Mouse (Mus musculus): ENCODE data around the gene Fam71e1. TPM values are rescaled to one million over a fixed set of nuclear protein-coding genes. Genes with fewer than 3 reads are reported as not detected.
A peak's percentile ranks its signal among the peaks of the same experiment; 100 is the strongest.

Gene Fam71e1
- total RNA-seq, 2 experiments from 2014 or later, result 3.1 to 3.2 TPM

- DNase-seq, result no peak
Observed at GRCm38 (mm10) chr7:44530507-44530906, 34.1 kb downstream of the Fam71e1 start.

GRCm38 (mm10) chr7:44531207-44531606 lies 34.8 kb downstream of the Fam71e1 start:
- intact Hi-C loops (cut with DNase I), result no loop called here
- no peak for DNase-seq

More at GRCm38 (mm10) chr7:44530507-44530906, 34.1 kb downstream of the Fam71e1 start:
- intact Hi-C loops (cut with DNase I), result no loop called here

- no peak for DNase-seq
- intact Hi-C loops (cut with DNase I), result no loop called here
Observed at GRCm38 (mm10) chr7:44531946-44532732, 35.8 kb downstream of the Fam71e1 start, which contains the start of gene Spib. Gene Spib, minus strand, starts transcription at chr7:44532071.

- intact Hi-C loops (cut with DNase I), result no loop called here
Observed at GRCm38 (mm10) chr7:44532918-44533745, 36.8 kb downstream of the Fam71e1 start.

GRCm38 (mm10) chr7:44533746-44534045 lies 37.3 kb downstream of the Fam71e1 start:
- DNase-seq, result no peak
- intact Hi-C loops (cut with DNase I), result no loop called here

More at GRCm38 (mm10) chr7:44532918-44533745, 36.8 kb downstream of the Fam71e1 start:
- DNase-seq, result no peak

GRCm38 (mm10) chr7:44534242-44534641 lies 37.9 kb downstream of the Fam71e1 start:
- DNase-seq, result no peak
- intact Hi-C loops (cut with DNase I), result no loop called here

- intact Hi-C loops (cut with DNase I), result no loop called here
- no peak for DNase-seq
Observed at GRCm38 (mm10) chr7:44534656-44535441, 38.5 kb downstream of the Fam71e1 start.

GRCm38 (mm10) chr7:44535657-44536589 lies 39.5 kb downstream of the Fam71e1 start:
- DNase-seq, result no peak
- intact Hi-C loops (cut with DNase I), result no loop called here

GRCm38 (mm10) chr7:44536590-44536968 lies 40.2 kb downstream of the Fam71e1 start:
- DNase-seq, result no peak
- intact Hi-C loops (cut with DNase I), result no loop called here

- intact Hi-C loops (cut with DNase I), result no loop called here
- DNase-seq, result no peak
Observed at GRCm38 (mm10) chr7:44537009-44537408, 40.6 kb downstream of the Fam71e1 start.

- intact Hi-C loops (cut with DNase I), result no loop called here
- no peak for DNase-seq
Observed at GRCm38 (mm10) chr7:44537496-44537895, 41.1 kb downstream of the Fam71e1 start.

- intact Hi-C loops (cut with DNase I), result no loop called here
Observed at GRCm38 (mm10) chr7:44538756-44539624, 42.6 kb downstream of the Fam71e1 start.

GRCm38 (mm10) chr7:44542555-44542954 lies 46.2 kb downstream of the Fam71e1 start:
- no peak for DNase-seq
- intact Hi-C loops (cut with DNase I), result loop anchor here (2.0 kb wide), 1 partner anchor 14 kb away; no protein-coding TSS in a partner anchor

More at GRCm38 (mm10) chr7:44538756-44539624, 42.6 kb downstream of the Fam71e1 start:
- no peak for DNase-seq

GRCm38 (mm10) chr7:44543071-44543470 lies 46.7 kb downstream of the Fam71e1 start:
- DNase-seq, result no peak
- intact Hi-C loops (cut with DNase I), result loop anchor here (2.0 kb wide), 1 partner anchor 14 kb away; no protein-coding TSS in a partner anchor

GRCm38 (mm10) chr7:44546274-44546673 lies 49.9 kb downstream of the Fam71e1 start:
- intact Hi-C loops (cut with DNase I), result no loop called here
- DNase-seq, result no peak

GRCm38 (mm10) chr7:44547041-44547440 lies 50.7 kb downstream of the Fam71e1 start:
- intact Hi-C loops (cut with DNase I), result no loop called here

GRCm38 (mm10) chr7:44547725-44548124 lies 51.3 kb downstream of the Fam71e1 start:
- DNase-seq, result no peak
- intact Hi-C loops (cut with DNase I), result no loop called here

More at GRCm38 (mm10) chr7:44547041-44547440, 50.7 kb downstream of the Fam71e1 start:
- DNase-seq, result no peak

- intact Hi-C loops (cut with DNase I), result loop anchor here (1.0 kb wide), 1 partner anchor 25 kb away; no protein-coding TSS in a partner anchor
- peak; percentile 99 to 100 for DNase-seq
Observed at GRCm38 (mm10) chr7:44548497-44549087, 52.2 kb downstream of the Fam71e1 start, which contains the start of gene Pold1. Gene Pold1, minus strand, starts transcription at chr7:44548849.

All from heart, postnatal 36 days (tissue).